Mouse (Mus musculus) myocyte (in vitro differentiated cells): ENCODE results near the gene Cela1. TPM values are rescaled to one million over a fixed set of nuclear protein-coding genes. Genes with fewer than 3 reads are reported as not detected.

Experiments
- H3K27me3 ChIP-seq: one replicate; pipeline ENCODE4 v1.6.1; 2011; ENCODE audit not compliant: control insufficient read depth, insufficient read depth, insufficient read length
- H3K36me3 ChIP-seq: one replicate; pipeline ENCODE4 v1.6.1; 2011; ENCODE audit not compliant: control insufficient read depth, insufficient read depth
- H3K4me2 ChIP-seq: one replicate; pipeline ENCODE4 v1.6.1; 2011; ENCODE audit warnings: low read depth, control low read depth
- H3K4me3 ChIP-seq: one replicate; pipeline ENCODE4 v1.5.1; 2011; ENCODE audit warnings: mild to moderate bottlenecking, control low read depth, moderate library complexity
- H3K79me2 ChIP-seq: one replicate; pipeline ENCODE4 v1.6.1; 2011; ENCODE audit not compliant: control insufficient read depth, insufficient read depth
- H3ac ChIP-seq: one replicate; pipeline ENCODE4 v1.6.1; 2011; ENCODE audit not compliant: control insufficient read depth, insufficient read length
- CEBPB ChIP-seq: IDR thresholded peaks from 2 replicates; pipeline ENCODE4 v1.6.1; 2011; ENCODE audit warnings: mild to moderate bottlenecking, moderate library complexity; ENCODE audit not compliant: poor library complexity, insufficient read depth, severe bottlenecking
- E2F4 ChIP-seq: IDR thresholded peaks from one replicate; pipeline ENCODE4 v1.6.1; 2011; ENCODE audit warnings: mild to moderate bottlenecking, control low read depth, moderate library complexity; ENCODE audit not compliant: insufficient read depth
- MAX ChIP-seq: IDR thresholded peaks from one replicate; pipeline ENCODE4 v1.6.1; 2011; ENCODE audit warnings: low read depth, mild to moderate bottlenecking, control low read depth
- MYOD1 ChIP-seq, 3 experiments: IDR thresholded peaks; one replicate each; pipeline ENCODE4 v1.6.1; 2011; ENCODE audit warnings: control low read depth in 2 of 3, low read depth in 2 of 3, mild to moderate bottlenecking in 2 of 3, moderate library complexity in 1 of 3; ENCODE audit not compliant: insufficient read length in 2 of 3, control insufficient read depth in 1 of 3
- MYOG ChIP-seq, 3 experiments: IDR thresholded peaks; one replicate each; pipeline ENCODE4 v1.6.1; 2011; ENCODE audit warnings: control low read depth in 2 of 3, low read depth in 2 of 3, mild to moderate bottlenecking in 2 of 3; ENCODE audit not compliant: insufficient read length in 2 of 3, control insufficient read depth in 1 of 3, insufficient read depth in 1 of 3
- POLR2A ChIP-seq: IDR thresholded peaks from one replicate; pipeline ENCODE4 v1.6.1; 2011; ENCODE audit warnings: low read depth, mild to moderate bottlenecking, control low read depth, moderate library complexity; ENCODE audit not compliant: insufficient read length
- POLR2AphosphoS2 ChIP-seq: IDR thresholded peaks from one replicate; pipeline ENCODE4 v1.6.1; 2011; ENCODE audit warnings: low read depth, control low read depth; ENCODE audit not compliant: insufficient read length
- REST ChIP-seq: IDR thresholded peaks from one replicate; pipeline ENCODE4 v1.6.1; 2011; ENCODE audit warnings: mild to moderate bottlenecking, control low read depth, moderate library complexity; ENCODE audit not compliant: insufficient read depth, insufficient read length
- SRF ChIP-seq: IDR thresholded peaks from one replicate; pipeline ENCODE4 v1.6.1; 2011; ENCODE audit warnings: low read depth; ENCODE audit not compliant: control insufficient read depth, insufficient read length
- TCF12 ChIP-seq: IDR thresholded peaks from one replicate; pipeline ENCODE4 v1.6.1; 2011; ENCODE audit warnings: mild to moderate bottlenecking, control low read depth; ENCODE audit not compliant: poor library complexity, insufficient read depth, severe bottlenecking
- TCF3 ChIP-seq: IDR thresholded peaks from one replicate; pipeline ENCODE4 v1.6.1; 2011; ENCODE audit warnings: low read depth, control low read depth; ENCODE audit not compliant: insufficient read length
- USF1 ChIP-seq: IDR thresholded peaks from one replicate; pipeline ENCODE4 v1.6.1; 2011; ENCODE audit warnings: low read depth, mild to moderate bottlenecking, control low read depth, moderate library complexity
- polyA plus RNA-seq: library from polyadenylated mRNA; unstranded; fragments of >200 nt; fragmentation: generic; extraction: Trizol; gene quantifications from one replicate; pipeline ENCODE4 v1.2.1, GENCODE M21; 2012; ENCODE audit warnings: missing spikeins

The Cela1 gene
- polyA plus RNA-seq, 1 experiment: 23.5 TPM

DNA sequence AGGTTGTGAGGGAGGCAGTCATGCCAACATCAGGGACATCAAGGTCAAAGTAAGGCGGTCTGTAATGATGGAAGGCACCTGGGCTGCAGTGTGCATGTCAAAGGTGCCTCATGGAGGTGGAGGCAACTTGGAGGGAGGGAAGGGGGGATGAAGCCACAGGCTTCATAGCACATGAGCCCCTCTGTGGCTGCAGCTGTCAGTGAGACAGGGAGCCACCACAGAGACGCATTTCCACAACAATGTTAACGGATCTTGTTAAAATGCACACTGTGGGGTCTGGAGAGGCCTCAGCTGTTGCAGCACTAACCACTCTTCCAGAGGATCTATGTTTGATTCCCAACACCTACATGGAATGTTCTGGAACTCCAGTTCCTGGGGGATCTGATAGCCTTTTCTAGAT lies 57.6 kb downstream of the Cela1 start:
- Histone ChIP-seq H3K79me2 (no peaks in the 10 kb centered on the region), H3K4me2 (no peak overlapping the region), H3K27me3 (peaks cover 4% of the 10 kb centered on the region), H3ac (no peak overlapping the region), H3K36me3 (no peaks in the 10 kb centered on the region), H3K4me3 (no peak overlapping the region)
- no peak for TF ChIP-seq POLR2A
- no peak for TF ChIP-seq TCF12
- no peak for TF ChIP-seq REST
- TF ChIP-seq CEBPB: no peak
- no peak for TF ChIP-seq POLR2AphosphoS2
- no peak for TF ChIP-seq E2F4
- TF ChIP-seq MYOD1 (IDR thresholded peaks at IDR 0.05; ENCODE audit: control insufficient read depth in 1 of 3, insufficient read length in 2 of 3, low read depth in 2 of 3): peak in 2 of 3 experiments; percentile 46 to 69
- no peak for TF ChIP-seq USF1
- TF ChIP-seq MAX: no peak
- no peak for TF ChIP-seq SRF
- peak in 2 of 3 experiments; percentile 32 to 80 for TF ChIP-seq MYOG (IDR thresholded peaks at IDR 0.05; ENCODE audit: control insufficient read depth in 1 of 3, insufficient read depth in 1 of 3, insufficient read length in 2 of 3, low read depth in 2 of 3)
- no peak for TF ChIP-seq TCF3

DNA sequence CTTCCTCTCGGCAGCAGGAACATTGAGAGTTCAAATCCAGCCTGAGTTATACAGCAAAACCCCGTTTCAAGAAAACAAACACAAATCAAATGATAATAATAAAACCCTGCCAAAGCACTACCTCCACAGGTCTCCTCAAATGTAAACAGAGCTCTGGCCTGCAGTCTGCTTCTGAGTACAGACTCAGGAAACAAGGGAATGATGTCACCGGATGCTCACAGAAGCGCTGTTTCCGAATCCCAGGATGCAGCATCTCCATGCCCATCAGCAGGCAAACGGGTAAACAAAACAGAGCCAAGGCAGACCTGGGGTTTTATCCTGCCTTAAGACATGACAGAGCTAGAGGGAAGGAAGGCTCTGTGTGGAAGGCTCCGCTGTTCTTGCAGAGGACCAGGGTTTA lies 58.9 kb downstream of the Cela1 start:
- no peaks in the 10 kb centered on the region for H3K36me3 ChIP-seq
- H3K4me3 ChIP-seq: no peak overlapping the region
- H3K4me2 ChIP-seq: no peak overlapping the region
- no peak overlapping the region for H3ac ChIP-seq
- no peaks in the 10 kb centered on the region for H3K27me3 ChIP-seq
- TF ChIP-seq USF1 (no peak), POLR2AphosphoS2 (no peak), MYOD1 (IDR thresholded peaks at IDR 0.05; ENCODE audit: control insufficient read depth in 1 of 3, insufficient read length in 2 of 3, low read depth in 2 of 3) (no peak), MYOG (IDR thresholded peaks at IDR 0.05; ENCODE audit: control insufficient read depth in 1 of 3, insufficient read depth in 1 of 3, insufficient read length in 2 of 3, low read depth in 2 of 3) (no peak), MAX (no peak), SRF (no peak)
- no peaks in the 10 kb centered on the region for H3K79me2 ChIP-seq

DNA sequence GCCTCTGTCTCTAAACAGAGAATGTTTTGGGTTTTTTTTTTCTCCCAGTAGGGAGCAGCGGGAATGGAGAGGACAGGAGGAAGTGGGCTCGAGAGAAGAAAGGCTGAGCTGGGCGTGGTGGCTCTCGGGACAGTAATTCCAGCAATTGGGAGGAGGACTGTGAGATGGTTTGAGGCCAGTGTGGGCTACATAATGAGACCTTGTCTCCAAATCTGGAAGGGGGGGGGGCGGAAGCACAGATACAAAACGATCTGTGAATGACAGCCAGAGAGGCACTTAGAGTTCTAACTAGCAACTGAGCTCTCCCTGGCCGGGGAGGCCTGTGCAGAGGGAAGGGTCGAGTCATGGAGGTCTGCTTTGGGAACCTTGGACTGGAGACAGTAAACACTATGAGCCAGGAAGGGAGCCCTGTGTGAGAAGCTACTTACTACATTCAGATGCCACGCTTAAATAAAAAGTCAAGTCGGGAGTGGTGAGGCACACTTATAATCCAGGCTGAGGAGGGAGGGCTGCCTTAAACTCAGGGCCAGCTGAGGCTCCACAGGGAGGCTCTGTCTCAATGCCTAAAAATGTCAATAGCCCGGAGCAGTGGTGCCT lies 59.8 kb downstream of the Cela1 start:
- Histone ChIP-seq H3K4me2 (peak overlapping the region; percentile 69), H3K4me3 (no peak overlapping the region), H3K36me3 (no peaks in the 10 kb centered on the region), H3K27me3 (no peaks in the 10 kb centered on the region), H3ac (no peak overlapping the region), H3K79me2 (no peaks in the 10 kb centered on the region)
- TF ChIP-seq MYOG (IDR thresholded peaks at IDR 0.05; ENCODE audit: control insufficient read depth in 1 of 3, insufficient read depth in 1 of 3, insufficient read length in 2 of 3, low read depth in 2 of 3): no peak
- no peak for TF ChIP-seq MYOD1 (IDR thresholded peaks at IDR 0.05; ENCODE audit: control insufficient read depth in 1 of 3, insufficient read length in 2 of 3, low read depth in 2 of 3)
- TF ChIP-seq POLR2AphosphoS2: no peak
- no peak for TF ChIP-seq MAX
- no peak for TF ChIP-seq E2F4
- no peak for TF ChIP-seq TCF3
- TF ChIP-seq SRF: no peak
- TF ChIP-seq POLR2A: no peak
- no peak for TF ChIP-seq USF1
- TF ChIP-seq TCF12: no peak
- TF ChIP-seq REST: no peak
- no peak for TF ChIP-seq CEBPB

DNA sequence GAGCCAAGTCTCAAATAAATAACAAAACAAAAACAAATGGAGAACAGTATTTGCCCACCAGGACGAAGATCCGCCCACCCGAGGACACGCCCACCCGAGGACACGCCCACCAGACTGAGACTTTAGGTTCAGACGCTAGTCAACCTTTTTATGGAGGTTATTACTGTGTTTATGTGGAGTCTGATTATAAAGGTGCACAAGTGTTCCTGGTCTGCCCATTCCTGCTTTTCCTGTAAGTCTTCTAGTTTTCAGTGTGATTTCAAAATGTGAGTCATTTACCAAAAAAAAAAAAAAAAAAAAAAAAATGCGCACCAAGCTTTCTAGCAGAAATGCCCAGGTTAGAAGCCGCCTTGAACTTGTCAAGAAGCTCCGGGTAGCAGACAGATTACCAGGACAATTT lies 60.4 kb downstream of the Cela1 start:
- Histone ChIP-seq H3K4me2 (peak overlapping the region; percentile 69), H3K79me2 (no peaks in the 10 kb centered on the region), H3ac (no peak overlapping the region), H3K27me3 (no peaks in the 10 kb centered on the region), H3K4me3 (no peak overlapping the region), H3K36me3 (no peaks in the 10 kb centered on the region)
- no peak for TF ChIP-seq POLR2A
- no peak for TF ChIP-seq MYOG (IDR thresholded peaks at IDR 0.05; ENCODE audit: control insufficient read depth in 1 of 3, insufficient read depth in 1 of 3, insufficient read length in 2 of 3, low read depth in 2 of 3)
- TF ChIP-seq POLR2AphosphoS2: no peak
- no peak for TF ChIP-seq SRF
- no peak for TF ChIP-seq USF1
- TF ChIP-seq E2F4: no peak
- no peak for TF ChIP-seq MYOD1 (IDR thresholded peaks at IDR 0.05; ENCODE audit: control insufficient read depth in 1 of 3, insufficient read length in 2 of 3, low read depth in 2 of 3)
- no peak for TF ChIP-seq MAX
- no peak for TF ChIP-seq TCF12
- TF ChIP-seq REST: no peak
- no peak for TF ChIP-seq TCF3
- TF ChIP-seq CEBPB: no peak

DNA sequence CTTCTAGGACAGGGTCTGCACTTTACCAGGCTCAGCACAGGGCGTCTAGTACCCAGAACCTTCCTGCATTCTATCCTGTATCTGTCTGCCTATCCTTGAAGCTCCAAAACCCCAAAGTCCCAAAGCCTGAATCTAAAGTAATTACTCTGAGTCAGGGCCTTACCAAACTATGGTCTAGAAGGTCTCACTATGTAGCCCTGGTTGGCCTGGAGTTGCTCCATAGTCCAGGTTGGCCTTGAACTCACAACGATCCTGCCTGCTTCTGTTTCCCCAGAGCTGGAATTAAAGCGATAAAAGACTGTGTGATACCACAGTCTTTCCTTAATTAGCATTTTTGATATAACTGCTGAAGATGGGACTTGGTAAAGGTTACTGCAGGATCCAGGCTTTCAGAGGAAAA lies 63.3 kb downstream of the Cela1 start:
- TF ChIP-seq SRF (no peak), TCF3 (no peak), REST (no peak), POLR2A (no peak), CEBPB (no peak), MYOG (IDR thresholded peaks at IDR 0.05; ENCODE audit: control insufficient read depth in 1 of 3, insufficient read depth in 1 of 3, insufficient read length in 2 of 3, low read depth in 2 of 3) (no peak), TCF12 (no peak), MYOD1 (IDR thresholded peaks at IDR 0.05; ENCODE audit: control insufficient read depth in 1 of 3, insufficient read length in 2 of 3, low read depth in 2 of 3) (no peak), E2F4 (no peak), POLR2AphosphoS2 (no peak)
- Histone ChIP-seq H3K4me3 (no peak overlapping the region), H3K79me2 (no peaks in the 10 kb centered on the region), H3K36me3 (peaks cover 9% of the 10 kb centered on the region), H3ac (no peak overlapping the region), H3K4me2 (no peak overlapping the region), H3K27me3 (no peaks in the 10 kb centered on the region)
